Mouse (Mus musculus) ES-Bruce4 (cell line): ENCODE measurements at regions not wholly inside any gene's neighbourhood (a gene's known extent, or its start where the extent isn't known, plus 50 kb on each side); places are given as distances from the start of the nearest gene placed in this dataset.

Experiments
- CTCF ChIP-seq: IDR thresholded peaks from one replicate; pipeline ENCODE4 v1.8.1; 2011; ENCODE audit warnings: low read depth, low read length
- POLR2A ChIP-seq: IDR thresholded peaks from one replicate; pipeline ENCODE4 v1.8.1; 2011; ENCODE audit warnings: low read length; ENCODE audit not compliant: insufficient read depth

- TF ChIP-seq POLR2A (no peak), CTCF (no peak)
Observed at GRCm38 (mm10) chr8:116111168-116111567, 393.6 kb upstream of the Dynlrb2 start.
